Mouse (Mus musculus) midbrain, postnatal 0 days (tissue): ENCODE results near the gene Cacna1c. TPM values are rescaled to one million over a fixed set of nuclear protein-coding genes. Genes with fewer than 3 reads are reported as not detected.

Source experiments
- ATAC-seq: fragments of 200-750 bp; cut with Nextera tagmentation; 2 replicates; pipeline ENCODE4 v1.8.0; 2017; ENCODE audit warnings: moderate number of reproducible peaks, mild to moderate bottlenecking, moderate TSS enrichment, moderate library complexity; ENCODE audit not compliant: low FRiP score
- DNase-seq: peaks from one replicate; pipeline ENCODE4 v3.0.0-alpha.2; 2015; ENCODE audit warnings: low spot score
- H3K27ac ChIP-seq: fragments of 300-500 bp; sonication (generic); 2 replicates; pipeline ENCODE4 v1.5.1; 2014; ENCODE audit warnings: low read depth, mild to moderate bottlenecking, low read length, mixed read lengths
- H3K27me3 ChIP-seq: fragments of 300-500 bp; sonication (generic); 2 replicates; pipeline ENCODE4 v1.6.1; 2014; ENCODE audit warnings: low read length, control low read depth, mixed read lengths; ENCODE audit not compliant: insufficient read depth
- H3K36me3 ChIP-seq: fragments of 300-500 bp; sonication (generic); 2 replicates; pipeline ENCODE4 v1.6.1; 2014; ENCODE audit warnings: low read length, control low read depth, mixed read lengths; ENCODE audit not compliant: insufficient read depth
- H3K4me1 ChIP-seq: fragments of 300-500 bp; sonication (generic); 2 replicates; pipeline ENCODE4 v1.6.1; 2014; ENCODE audit warnings: mild to moderate bottlenecking, control low read depth, antibody characterized with exemption, low read length, mixed read lengths; ENCODE audit not compliant: insufficient read depth
- H3K4me2 ChIP-seq: fragments of 300-500 bp; sonication (generic); 2 replicates; pipeline ENCODE4 v1.6.1; 2014; ENCODE audit warnings: low read depth, mild to moderate bottlenecking, low read length, mixed read lengths; ENCODE audit not compliant: poor library complexity, severe bottlenecking
- H3K4me3 ChIP-seq: fragments of 300-500 bp; sonication (generic); 2 replicates; pipeline ENCODE4 v1.5.1; 2014; ENCODE audit warnings: low read depth, mild to moderate bottlenecking, low read length, moderate library complexity
- H3K9ac ChIP-seq: fragments of 300-500 bp; sonication (generic); replicated peaks from 2 replicates; pipeline ENCODE4 v1.6.1; 2014; ENCODE audit warnings: mild to moderate bottlenecking, low read length, moderate library complexity, mixed read lengths; ENCODE audit not compliant: poor library complexity, severe bottlenecking
- H3K9me3 ChIP-seq: fragments of 300-500 bp; sonication (generic); 2 replicates; pipeline ENCODE4 v1.6.1; 2016; ENCODE audit warnings: low read length, control low read depth
- CTCF ChIP-seq: IDR thresholded peaks from 2 replicates; pipeline ENCODE4 v1.5.1; 2016; ENCODE audit warnings: antibody characterized with exemption, mild to moderate bottlenecking
- WGBS: fragments of 180-500 bp; shearing (Covaris S2); extraction: QIAGEN DNeasy Blood & Tissue Kit; methylation state at CpG from one replicate; pipeline ENCODE4 v1.1.7; 2014; 5-methylcytosine and 5-hydroxymethylcytosine counted together
- polyA plus RNA-seq: library from polyadenylated mRNA; unstranded; fragments of >200 nt; fragmentation: Nextera tagmentation; extraction: Ambion mirVana; gene quantifications from 2 replicates; pipeline ENCODE4 v1.2.1, GENCODE M21; 2015
- total RNA-seq: library from RNA; depleted of rRNA; stranded (reverse); fragments of >200 nt; gene quantifications from 2 replicates; pipeline ENCODE4 v1.2.3, GENCODE M21; 2014

Cacna1c gene
- total and polyA plus RNA-seq, 2 experiments from 2014 or later: 4.9 to 33.9 TPM

- no peak overlapping the region for H3K4me2 ChIP-seq
- H3K4me1 ChIP-seq: no peaks in the 10 kb centered on the region
- ATAC-seq (no peak), DNase-seq (no peak)
- no peak overlapping the region for H3K4me3 ChIP-seq
- no peak for TF ChIP-seq CTCF
- no peak overlapping the region for H3K9ac ChIP-seq
- H3K27ac ChIP-seq: no peak overlapping the region
- WGBS: 64% methylated on average over 7 of the region's 7 CpGs
- no peaks in the 10 kb centered on the region for H3K27me3 ChIP-seq
- H3K36me3 ChIP-seq: no peaks in the 10 kb centered on the region
- no peaks in the 10 kb centered on the region for H3K9me3 ChIP-seq
These were observed 123.4 kb downstream of the Cacna1c start for GRCm38 (mm10) chr6:119072772-119073171.

- 67% methylated on average over 4 of the region's 4 CpGs for WGBS
- Histone ChIP-seq H3K4me3 (no peak overlapping the region), H3K9ac (no peak overlapping the region), H3K27me3 (no peaks in the 10 kb centered on the region), H3K27ac (no peak overlapping the region), H3K9me3 (no peaks in the 10 kb centered on the region), H3K4me2 (no peak overlapping the region), H3K36me3 (no peaks in the 10 kb centered on the region), H3K4me1 (no peaks in the 10 kb centered on the region; the same call in 1 of the 2 replicates)
- ATAC-seq (no peak), DNase-seq (no peak)
- TF ChIP-seq CTCF: no peak
These were observed 125.4 kb downstream of the Cacna1c start for GRCm38 (mm10) chr6:119070771-119071170.

GRCm38 (mm10) chr6:119070351-119070750, 125.9 kb downstream of the Cacna1c start:
- Histone ChIP-seq H3K36me3 (no peaks in the 10 kb centered on the region), H3K27ac (no peak overlapping the region), H3K4me1 (no peaks in the 10 kb centered on the region; the same call in 1 of the 2 replicates), H3K9me3 (no peaks in the 10 kb centered on the region), H3K27me3 (no peaks in the 10 kb centered on the region), H3K4me3 (no peak overlapping the region), H3K4me2 (no peak overlapping the region), H3K9ac (no peak overlapping the region)
- TF ChIP-seq CTCF: no peak
- WGBS: 94% methylated on average over 3 of the region's 3 CpGs
- no peak for ATAC-seq
- no peak for DNase-seq

- Histone ChIP-seq H3K4me1 (no peaks in the 10 kb centered on the region; the same call in 1 of the 2 replicates), H3K4me2 (no peak overlapping the region), H3K9ac (no peak overlapping the region), H3K27ac (no peak overlapping the region), H3K36me3 (no peaks in the 10 kb centered on the region), H3K9me3 (no peaks in the 10 kb centered on the region), H3K27me3 (no peaks in the 10 kb centered on the region), H3K4me3 (no peak overlapping the region)
- DNase-seq (no peak), ATAC-seq (no peak)
- 90% methylated on average over 5 of the region's 5 CpGs for WGBS
- no peak for TF ChIP-seq CTCF
These were observed 127.1 kb downstream of the Cacna1c start for GRCm38 (mm10) chr6:119069145-119069544.

GRCm38 (mm10) chr6:119068650-119069049, 127.6 kb downstream of the Cacna1c start:
- no peak for TF ChIP-seq CTCF

GRCm38 (mm10) chr6:119064961-119065360, 131.3 kb downstream of the Cacna1c start:
- H3K9me3 ChIP-seq: no peaks in the 10 kb centered on the region
- 93% methylated on average over 5 of the region's 5 CpGs for WGBS
- no peaks in the 10 kb centered on the region for H3K27me3 ChIP-seq
- no peak overlapping the region for H3K4me2 ChIP-seq
- ATAC-seq (no peak), DNase-seq (no peak)
- no peak for TF ChIP-seq CTCF
- H3K9ac ChIP-seq: no peak overlapping the region
- H3K36me3 ChIP-seq: no peaks in the 10 kb centered on the region
- H3K4me1 ChIP-seq: peaks cover 2% of the 10 kb centered on the region; the same call in 1 of the 2 replicates
- no peak overlapping the region for H3K27ac ChIP-seq
- H3K4me3 ChIP-seq: no peak overlapping the region

More at GRCm38 (mm10) chr6:119068650-119069049, 127.6 kb downstream of the Cacna1c start:
- Histone ChIP-seq H3K27ac (no peak overlapping the region), H3K27me3 (no peaks in the 10 kb centered on the region), H3K4me3 (no peak overlapping the region), H3K4me1 (no peaks in the 10 kb centered on the region; the same call in 1 of the 2 replicates), H3K9me3 (no peaks in the 10 kb centered on the region), H3K36me3 (no peaks in the 10 kb centered on the region), H3K9ac (no peak overlapping the region), H3K4me2 (no peak overlapping the region)
- DNase-seq (no peak), ATAC-seq (no peak)
- WGBS: 79% methylated on average over 4 of the region's 4 CpGs
